Mouse (Mus musculus) telencephalon, adult 2 months (tissue): ENCODE data around the gene Stx2.

Experiments
- DNase-seq: peaks from one replicate; pipeline ENCODE4 v3.0.0-alpha.2; 2011; ENCODE audit warnings: low read depth, low spot score

The Stx2 gene

DNA sequence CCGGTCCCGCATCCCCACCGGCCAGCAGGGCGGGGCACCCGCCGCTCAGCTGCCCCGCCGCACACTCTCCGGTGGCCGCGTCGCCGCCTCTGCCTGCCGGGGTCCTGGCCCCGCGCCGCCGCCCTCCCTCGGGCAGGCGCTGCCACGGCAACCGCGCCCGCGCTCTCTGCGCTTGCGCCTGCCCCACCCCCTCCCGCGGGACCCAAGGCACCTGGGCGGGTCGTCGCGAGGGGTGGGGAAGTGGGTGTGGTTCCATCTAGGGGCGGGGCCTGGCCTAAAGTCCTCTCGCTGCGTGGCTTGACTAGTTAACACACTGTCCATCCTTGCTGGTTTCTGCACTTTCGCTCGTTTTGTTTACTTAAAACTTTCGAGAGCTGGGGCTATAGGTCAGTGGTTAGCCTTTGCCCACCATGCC lies at the start of gene Stx2:
TSS of gene Stx2 (minus strand) at position 163 of the 415 bp plus-strand sequence.
- peak; percentile 46 for DNase-seq

GRCm38 (mm10) chr5:129054675-129055284 lies 46.4 kb upstream of the Stx2 start:
- no peak for DNase-seq

- no peak for DNase-seq
These were observed 44.4 kb upstream of the Stx2 start for GRCm38 (mm10) chr5:129052636-129053355.

DNA sequence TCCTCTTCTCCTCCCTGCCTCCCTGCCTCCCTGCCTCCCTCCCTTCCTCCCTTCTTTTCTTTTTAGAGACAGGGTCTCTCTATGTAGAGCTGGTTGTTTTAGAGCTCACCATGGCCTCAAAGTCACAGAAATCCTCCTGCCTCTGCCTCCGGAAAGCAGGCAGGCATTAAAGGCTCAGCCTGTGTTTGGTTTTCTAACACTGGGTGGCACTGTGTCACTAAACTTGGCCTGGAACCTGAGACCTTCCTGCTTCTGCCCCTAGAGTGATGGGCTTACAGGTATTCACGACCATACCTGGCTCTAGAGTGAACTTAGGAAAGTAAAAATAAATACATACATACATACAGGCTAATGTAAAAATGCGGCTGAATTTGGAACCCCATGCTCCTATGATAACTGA lies 43.5 kb upstream of the Stx2 start:
- no peak for DNase-seq

DNA sequence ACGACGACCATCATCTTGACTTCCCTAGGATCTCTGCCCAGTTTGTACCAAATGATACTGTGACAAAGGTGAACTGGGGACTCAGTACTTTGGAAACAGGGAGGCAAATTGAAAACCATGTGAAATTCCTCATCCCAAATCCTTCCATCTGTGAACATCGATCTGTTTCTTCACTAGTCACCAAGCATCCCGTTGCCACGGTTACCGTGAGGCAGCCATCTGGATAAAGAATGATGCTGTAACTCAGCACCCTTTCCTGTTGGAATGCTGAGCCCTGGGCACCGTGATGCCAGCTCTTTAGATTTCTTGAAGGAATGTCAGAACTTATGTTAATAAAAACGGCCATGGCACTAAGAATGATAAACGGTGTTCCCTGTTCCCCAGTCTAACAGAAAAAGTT lies 41.0 kb upstream of the Stx2 start:
- peak; percentile 71 for DNase-seq

DNA sequence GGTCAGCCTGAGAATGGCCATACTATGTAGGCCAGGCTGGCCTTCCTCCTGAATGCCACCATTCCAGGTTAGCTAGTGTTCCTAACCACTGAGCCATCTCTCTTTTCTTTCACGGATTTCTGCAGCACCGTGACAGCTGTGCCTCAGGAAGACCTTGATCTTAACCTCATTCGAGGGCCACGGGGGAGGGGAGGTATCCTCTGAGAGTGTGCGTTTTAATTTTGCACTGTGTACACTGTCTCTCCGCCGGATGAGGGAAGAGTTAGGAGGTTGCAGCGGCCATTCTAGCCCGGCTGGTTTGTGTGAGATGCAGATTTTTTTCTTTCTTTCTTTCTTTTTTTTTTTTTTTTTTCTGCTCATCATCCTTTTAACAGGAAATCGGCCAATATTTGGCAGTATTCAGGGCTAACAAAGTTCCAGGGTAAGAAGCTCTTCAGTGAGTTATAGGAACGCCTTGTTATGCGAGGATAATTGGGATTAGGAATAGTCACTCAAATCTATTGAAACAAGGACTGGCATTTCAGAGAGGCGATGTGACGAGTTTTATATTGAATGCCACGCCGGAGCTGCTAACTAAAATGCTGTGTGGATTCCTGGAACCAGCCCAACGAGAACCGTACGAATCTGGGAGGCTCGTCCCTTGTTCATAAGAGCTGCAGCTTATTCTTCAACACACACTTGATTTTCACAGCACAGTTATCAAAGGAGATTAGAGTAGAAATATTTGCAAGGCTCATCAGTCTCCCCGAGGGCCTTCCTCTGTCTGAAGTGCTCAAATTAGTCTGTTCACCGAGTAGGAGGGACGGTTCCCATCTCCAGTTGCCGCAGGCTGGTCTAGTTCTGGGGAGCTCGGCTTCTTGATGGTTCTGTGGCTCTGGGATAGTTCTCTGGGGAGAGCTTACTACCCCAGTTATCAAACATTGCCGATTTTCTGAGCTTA lies 37.5 kb upstream of the Stx2 start:
- no peak for DNase-seq

GRCm38 (mm10) chr5:129037739-129038138 lies 29.4 kb upstream of the Stx2 start:
- DNase-seq: no peak

DNA sequence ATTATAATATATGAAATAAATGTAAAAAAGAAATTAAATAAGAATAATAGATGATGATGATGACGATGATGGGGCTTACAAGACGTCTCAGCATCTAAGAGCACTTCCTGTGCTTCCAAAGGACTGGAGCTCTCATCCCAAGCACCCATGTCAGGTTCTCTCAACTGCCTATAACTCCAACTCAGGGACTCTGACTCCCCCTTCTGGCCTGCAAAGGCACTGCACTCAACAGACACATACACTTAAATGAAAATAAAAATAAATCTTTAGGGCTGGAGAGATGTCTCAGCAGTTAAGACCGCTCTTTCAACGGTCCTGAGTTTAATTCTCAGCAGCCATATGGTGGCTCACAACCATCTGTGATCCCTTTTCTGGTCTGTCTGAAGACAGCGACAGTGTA lies 28.3 kb upstream of the Stx2 start:
- no peak for DNase-seq

GRCm38 (mm10) chr5:129029131-129029723 lies 20.9 kb upstream of the Stx2 start:
- DNase-seq: no peak

- DNase-seq: no peak
These were observed 18.3 kb upstream of the Stx2 start for GRCm38 (mm10) chr5:129026637-129027036.

- no peak for DNase-seq
These were observed 17.8 kb upstream of the Stx2 start for GRCm38 (mm10) chr5:129026171-129026570.

GRCm38 (mm10) chr5:129025725-129026124 lies 17.4 kb upstream of the Stx2 start:
- DNase-seq: no peak

- no peak for DNase-seq
These were observed 16.7 kb upstream of the Stx2 start for GRCm38 (mm10) chr5:129025048-129025447.

DNA sequence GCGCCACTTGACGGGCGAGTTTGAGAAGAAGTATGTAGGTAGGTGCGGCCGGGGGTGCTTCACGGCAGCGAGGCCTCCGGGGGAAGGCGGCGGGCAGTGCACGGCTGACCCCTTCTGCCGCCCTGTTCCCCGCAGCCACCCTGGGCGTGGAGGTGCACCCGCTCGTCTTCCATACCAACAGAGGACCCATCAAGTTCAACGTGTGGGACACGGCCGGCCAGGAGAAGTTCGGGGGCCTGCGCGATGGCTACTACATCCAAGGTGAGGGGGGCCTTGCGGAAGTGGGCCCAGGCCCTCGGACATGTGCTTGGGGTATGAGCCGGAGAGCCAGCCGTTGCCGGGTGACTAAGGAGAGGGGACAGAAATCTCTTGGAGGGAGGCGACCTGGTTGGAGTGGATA lies 12.4 kb upstream of the Stx2 start:
- no peak for DNase-seq

GRCm38 (mm10) chr5:129020300-129020668 lies 11.9 kb upstream of the Stx2 start:
- DNase-seq: no peak

DNA sequence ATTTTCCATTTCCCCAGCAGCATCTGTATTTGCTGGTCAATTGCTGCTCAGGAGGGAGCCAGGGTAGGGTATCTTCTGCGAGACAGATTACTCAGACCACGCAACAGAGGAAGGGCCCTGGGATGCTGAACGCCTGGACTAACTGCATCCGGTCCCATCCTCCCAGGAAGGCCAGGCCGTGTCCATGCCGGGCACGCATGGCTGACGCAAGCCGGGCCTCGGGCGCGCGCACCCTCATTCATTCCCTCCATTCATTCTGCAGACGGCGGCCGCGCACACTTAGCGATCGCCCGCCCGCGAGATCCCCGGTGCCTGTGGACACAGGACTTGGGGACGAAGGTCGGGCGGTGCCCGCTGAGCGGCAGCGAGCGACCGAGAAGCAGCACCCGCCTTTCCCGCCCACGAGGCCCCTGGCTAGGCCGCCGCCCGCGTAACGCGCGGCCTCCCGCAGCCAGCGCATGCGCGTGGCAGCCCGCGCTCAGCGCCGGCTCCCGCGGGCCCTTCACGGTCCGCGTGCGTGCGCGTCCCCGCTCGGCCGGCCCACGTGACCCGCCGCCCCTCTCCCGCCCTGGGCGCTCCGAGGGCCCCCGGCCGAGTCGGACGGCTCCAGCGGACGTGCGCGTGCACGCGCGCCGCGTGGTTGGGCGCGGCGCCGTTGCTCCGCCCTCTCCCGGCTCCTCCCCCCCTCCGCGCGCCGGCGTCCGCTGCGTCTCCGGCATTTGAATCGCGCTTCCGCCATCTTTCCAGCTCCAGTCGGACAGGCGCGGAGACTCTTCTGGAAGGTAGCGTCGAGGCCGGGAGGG lies 11.3 kb upstream of the Stx2 start, which contains the start of gene Ran:
TSS of gene Ran (plus strand) at position 573 of the 803 bp plus-strand sequence.
- DNase-seq: peak; percentile 86

GRCm38 (mm10) chr5:129018782-129019489 lies 10.6 kb upstream of the Stx2 start:
- DNase-seq: no peak

DNA sequence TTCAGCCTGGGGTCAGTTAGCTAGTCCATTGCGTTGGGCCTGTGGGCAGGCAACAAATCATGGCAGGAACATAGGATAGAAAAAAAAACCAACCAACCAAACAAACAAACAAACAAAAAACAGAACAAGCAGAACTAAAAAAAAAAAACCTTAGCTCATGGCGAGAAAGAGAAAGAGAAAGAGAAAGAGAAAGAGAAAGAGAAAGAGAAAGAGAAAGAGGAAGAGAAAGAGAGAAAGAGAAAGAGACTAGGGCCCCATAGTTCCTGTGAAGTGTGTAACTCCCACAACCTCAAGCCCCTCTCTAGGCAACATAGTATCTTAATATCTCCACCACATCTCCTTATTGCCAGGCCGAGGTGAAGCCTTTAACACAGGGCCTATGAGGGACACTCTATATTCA lies 8.0 kb upstream of the Stx2 start:
- DNase-seq: no peak

- no peak for DNase-seq
These were observed 7.2 kb upstream of the Stx2 start for GRCm38 (mm10) chr5:129015540-129015939.

DNA sequence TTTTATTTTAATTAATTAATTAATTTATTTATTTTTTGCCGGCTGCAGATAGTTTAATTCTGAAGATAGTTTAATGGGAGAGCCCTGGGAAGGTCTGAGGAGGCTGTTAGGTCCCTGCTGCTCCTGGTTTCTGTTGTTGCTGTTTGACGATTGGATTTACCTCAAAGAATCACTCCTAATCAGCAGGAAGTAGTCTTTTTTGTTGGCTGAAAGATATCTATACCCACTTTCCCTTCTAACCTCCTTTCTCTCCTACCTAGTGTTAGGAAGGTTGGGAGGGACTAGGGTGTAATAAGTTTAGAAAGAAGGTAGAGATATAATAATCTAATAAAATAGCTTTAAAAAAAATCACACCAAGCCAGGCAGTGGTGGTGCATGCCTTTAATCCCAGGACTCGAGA lies 6.6 kb upstream of the Stx2 start:
- no peak for DNase-seq
